Mouse (Mus musculus) cerebellum, postnatal 25 days (tissue): ENCODE data around the gene Ppp4c.

ENCODE experiments used
- DNase-seq, 2 experiments: peaks; one replicate each; pipeline ENCODE4 v3.0.0; 2021; ENCODE audit warnings: mixed read lengths in 2 of 2

Gene Ppp4c

DNA sequence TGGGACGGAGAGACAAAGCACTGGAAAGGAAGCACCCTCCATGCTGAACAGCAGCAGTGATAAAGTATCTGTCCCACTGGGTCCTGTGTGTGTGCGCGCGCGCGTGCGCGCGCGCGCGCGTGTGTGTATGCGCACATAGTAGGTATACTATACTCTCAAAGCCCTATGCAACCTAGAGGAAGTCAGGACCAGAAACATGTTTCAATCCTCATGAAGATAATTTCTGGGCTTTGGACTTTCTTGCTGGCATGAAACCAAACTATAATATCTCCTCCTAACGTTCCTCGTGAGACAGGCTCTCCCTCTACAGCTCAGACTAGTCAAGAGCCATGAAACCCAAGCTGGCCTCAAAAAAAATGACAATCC lies 8.7 kb upstream of the Ppp4c start:
- DNase-seq: no peak

DNA sequence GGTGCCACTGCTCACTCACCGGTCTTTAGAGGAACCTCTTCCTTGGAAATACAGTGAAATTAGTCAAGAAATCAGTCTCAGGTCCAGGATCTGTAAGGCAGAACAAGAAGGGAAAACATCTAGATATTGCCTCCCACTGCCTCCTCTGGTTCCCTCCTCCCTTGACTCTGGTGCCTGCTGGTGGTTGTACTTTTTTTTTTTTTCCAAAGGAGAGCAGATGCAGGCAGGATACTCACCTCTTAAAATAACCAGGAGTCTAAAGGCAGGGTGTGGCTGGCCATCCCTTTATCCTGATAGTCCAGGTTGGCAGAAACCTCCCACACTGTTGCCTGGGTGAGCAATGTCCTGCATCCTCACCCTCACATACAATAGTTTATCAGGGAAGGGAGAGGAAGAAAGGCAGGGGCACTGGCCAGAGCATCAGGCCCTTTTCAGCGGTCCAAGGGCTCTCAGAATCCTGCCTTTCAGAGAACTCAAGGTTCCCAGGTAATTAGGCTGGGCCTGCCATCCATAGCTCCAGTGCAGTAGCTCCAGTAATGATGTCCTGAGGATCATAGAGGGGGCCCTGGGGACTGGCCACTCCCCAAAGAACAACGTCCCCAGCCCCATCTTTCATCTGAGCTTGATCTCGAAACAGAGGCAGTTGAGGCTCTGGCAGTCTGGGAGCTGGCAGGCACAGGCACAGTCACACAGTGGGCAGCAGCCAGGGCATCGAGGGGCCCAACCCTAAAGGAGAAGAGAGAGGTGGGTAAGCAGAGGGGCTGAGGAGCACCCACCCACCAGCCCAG lies 8.2 kb upstream of the Ppp4c start:
- peak; percentile 50 to 52 for DNase-seq

DNA sequence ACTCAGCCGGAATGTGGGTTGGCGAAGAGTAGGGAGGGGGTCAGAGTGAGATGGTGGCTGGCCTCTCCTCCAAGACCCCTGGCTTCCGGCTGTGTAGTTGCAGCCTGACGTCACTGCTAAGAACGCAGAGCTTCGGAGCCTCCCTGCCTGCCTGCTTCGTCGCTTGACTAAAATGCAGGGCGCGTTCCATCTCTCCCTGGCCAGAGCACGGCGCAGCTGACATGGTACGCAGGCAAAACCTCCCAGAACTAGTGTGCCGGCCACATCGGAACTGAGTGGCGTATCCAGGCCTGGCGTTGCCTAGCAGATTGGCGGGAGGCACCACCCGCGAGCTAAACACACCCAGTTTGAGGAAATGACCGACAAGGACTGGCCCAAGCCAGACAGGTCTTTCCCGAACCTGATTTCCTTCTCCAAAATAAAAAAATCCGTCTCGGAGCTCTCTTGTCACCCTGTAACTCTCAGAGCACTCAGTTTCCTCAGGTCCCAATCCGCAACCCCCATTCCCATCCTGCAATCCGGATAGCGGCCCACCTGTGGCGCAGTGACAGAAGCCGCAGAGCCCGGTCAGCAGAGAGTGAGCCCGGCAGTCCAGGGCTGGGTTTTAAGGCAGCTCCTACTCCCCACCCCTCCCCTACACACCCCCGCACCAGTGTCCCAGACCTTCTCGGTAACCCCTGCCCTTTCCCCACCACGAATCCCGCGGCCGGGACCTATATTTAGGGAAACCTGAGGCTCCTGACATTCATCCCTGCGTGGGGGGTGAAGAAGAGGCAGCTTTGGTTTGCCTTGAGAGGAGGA lies 7.4 kb upstream of the Ppp4c start:
- DNase-seq: peak; percentile 86 to 89

DNA sequence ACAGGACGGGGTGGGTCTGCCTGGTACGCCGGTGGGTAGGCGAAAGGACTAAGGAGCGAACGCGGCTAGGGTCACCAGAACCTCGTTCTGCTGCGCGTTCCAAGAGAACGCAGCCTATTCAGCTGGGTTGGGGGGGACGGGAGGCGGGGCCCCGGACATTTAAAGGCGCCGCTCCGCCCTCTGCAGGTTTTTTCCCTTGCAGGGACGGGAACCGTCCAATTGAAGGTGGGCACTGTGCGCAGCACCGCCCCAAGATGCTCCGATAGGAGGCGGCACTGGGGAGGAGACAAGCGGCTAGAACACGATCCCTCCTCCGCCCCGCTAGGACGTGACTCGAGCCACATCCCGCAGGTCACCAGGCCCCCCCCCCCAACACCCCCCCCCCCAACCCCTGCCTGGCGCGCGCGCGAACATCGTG lies 6.8 kb upstream of the Ppp4c start:
- DNase-seq: peak; percentile 97 to 98

DNA sequence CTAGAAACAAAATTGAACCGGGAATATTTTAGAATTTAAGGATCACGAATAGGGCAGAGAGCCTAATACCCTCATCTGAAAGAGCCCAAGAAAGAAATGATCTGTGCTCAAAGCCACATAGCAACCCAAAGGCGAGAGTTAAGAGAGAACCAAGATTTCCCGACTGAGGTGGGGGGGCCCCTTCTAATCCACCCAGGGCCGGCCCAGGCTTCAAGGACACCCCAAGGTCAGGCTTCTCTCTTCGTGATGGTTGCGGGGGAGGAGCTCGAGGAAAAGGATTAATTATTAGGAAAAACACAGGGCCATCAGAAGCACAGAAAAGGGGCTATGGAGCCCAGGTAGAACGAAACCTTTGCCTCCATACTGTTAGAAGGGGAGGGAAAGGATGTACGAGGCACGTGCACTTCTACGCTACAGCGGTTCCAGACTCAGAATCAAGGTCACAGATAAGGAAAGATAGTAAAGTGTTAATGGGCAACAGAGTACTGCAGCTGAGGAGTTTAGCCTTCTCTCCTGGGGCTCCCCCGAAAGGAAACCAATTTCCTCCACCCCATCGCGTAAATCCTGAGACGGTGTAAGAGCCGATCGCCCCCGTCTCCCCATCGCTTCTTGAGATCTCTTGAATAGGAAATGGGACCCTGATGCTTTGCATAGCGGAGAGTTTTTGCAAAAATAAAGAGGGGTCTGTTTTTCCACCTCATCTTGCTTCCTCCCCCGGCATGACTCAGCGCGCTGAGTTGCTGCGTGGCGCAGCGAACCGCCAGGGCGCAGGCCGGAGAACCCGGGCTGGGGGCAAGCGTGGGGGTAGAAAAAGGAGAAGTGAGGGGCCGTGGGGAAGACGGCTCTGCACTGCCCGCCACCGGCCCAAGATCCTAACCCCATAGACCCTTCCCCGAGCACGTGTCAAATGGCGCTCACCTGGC lies 6.1 kb upstream of the Ppp4c start:
- DNase-seq: peak; percentile 47 to 63

DNA sequence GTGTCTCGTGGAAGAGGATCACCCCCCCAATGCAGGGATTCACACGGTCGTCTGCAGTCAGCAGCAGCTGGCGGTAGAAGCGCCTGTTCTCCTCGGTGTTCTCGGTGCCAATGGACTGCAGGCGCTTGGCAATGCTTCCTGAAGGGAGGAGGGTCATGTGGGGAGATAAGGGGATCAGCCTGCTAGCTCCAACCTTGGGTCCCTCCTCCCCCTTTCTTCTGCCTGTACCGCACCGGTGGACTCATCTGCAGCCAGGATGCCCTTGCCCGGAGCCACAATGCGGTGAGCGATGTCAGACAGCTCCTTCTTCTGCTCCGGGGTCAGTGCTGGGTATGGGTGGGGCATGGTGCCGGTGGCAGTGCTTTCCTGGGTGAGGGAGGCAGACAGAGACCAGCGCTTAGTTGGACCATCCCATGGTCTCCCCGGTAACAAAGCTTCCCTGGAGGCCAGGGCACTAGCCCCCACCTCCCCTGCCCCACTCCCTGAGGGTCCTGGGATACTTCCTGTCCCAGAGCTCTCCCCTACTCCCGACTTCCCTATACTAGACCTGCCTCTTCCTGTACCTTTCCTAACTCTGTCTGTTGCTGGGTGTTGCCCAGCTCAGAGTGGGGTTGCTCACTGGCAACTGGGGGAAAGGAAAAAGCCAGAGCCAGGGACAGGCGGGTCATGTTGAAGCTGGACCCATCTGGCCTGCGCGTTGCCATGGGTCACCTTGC lies 5.3 kb upstream of the Ppp4c start, which contains the start of gene Fam57b:
TSS of gene Fam57b (plus strand) at position 258 of the 716 bp plus-strand sequence.
- peak; percentile 67 to 70 for DNase-seq

DNA sequence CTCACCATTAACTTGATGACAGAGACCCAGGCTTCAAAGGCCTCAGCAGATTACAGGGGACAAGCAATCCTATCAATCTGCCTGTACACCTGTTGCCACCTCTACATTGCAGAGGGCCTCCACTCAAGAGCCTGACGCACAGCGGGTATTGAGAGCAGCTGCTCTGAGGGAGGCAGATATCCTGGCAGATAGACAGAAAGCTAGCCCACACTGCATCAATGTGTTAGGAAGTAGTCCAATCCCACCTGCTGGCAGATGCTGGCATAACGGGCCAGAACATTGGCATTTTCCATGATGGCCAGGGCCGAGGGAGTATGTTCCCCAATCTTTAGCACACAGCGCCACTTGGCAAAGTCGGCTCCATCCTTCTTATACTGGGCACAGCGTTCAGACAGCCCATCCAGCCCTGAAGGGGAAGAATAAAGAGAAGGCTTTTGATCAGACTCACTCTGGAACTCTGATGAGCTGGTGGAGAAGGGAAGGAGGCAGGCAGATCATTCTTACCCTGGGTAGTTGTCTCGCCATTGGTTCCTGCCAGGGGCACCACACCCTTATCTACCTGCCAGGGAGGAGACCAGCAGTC lies 4.1 kb upstream of the Ppp4c start:
- DNase-seq: peak; percentile 64 to 74

DNA sequence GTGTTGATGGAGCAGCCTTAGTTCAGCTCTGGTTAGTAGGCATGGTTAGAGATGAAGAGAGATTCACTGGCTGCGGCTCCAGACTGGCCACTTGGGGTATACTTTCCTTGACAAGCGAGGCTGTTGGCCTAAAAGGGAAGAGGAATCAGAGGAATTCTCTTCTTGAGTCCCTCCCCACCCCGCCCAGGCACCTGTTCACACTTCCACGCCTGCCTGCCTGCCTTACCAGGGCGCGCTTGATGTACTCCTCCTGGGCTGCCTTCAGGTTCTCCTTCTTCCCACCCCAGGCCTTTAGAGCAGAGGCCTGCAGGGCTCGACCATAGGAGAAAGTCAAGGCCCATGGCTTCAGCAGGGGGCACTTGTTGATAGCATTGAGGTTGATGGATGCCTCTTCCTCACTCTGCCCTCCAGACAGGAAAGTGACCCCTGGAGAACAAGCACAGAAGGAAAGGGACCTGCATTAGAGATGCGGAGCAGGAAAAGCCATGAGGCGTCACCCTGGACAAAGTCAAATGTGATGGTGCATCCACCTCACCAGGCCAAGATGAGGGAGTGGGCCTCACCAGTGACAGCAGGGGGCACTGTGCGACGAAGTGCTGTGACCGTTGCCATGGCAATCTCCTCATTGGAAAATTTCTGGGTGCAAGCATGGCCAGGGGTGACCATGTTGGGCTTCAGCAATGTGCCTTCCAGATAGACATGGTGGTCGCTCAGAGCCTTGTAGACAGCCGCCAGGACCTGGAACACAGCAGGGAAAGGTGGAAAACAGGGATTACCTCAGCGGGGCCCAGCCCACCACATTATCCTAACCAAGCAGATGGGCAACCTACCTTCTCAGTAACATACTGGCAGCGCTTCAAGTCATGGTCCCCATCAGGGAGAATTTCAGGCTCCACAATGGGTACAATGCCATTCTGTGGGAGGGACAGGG lies 3.4 kb upstream of the Ppp4c start:
- peak in 1 of 2 experiments; percentile 42 for DNase-seq

DNA sequence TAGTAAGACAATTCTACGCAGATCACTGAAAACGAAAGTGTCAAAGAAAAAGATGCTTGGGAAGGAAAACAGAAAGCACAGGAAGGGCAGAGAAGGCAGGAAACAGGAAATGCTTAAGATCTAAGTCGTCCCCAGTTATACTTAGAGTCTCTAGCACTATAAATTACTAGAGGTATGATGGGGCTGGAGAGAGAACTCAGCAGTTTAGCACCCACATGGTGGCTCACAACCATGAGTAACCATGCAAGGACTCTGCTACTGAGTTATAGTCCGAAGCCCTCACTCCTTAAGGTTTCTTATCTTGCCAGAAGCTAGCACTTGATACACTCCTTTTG lies 1.9 kb upstream of the Ppp4c start:
- no peak for DNase-seq

DNA sequence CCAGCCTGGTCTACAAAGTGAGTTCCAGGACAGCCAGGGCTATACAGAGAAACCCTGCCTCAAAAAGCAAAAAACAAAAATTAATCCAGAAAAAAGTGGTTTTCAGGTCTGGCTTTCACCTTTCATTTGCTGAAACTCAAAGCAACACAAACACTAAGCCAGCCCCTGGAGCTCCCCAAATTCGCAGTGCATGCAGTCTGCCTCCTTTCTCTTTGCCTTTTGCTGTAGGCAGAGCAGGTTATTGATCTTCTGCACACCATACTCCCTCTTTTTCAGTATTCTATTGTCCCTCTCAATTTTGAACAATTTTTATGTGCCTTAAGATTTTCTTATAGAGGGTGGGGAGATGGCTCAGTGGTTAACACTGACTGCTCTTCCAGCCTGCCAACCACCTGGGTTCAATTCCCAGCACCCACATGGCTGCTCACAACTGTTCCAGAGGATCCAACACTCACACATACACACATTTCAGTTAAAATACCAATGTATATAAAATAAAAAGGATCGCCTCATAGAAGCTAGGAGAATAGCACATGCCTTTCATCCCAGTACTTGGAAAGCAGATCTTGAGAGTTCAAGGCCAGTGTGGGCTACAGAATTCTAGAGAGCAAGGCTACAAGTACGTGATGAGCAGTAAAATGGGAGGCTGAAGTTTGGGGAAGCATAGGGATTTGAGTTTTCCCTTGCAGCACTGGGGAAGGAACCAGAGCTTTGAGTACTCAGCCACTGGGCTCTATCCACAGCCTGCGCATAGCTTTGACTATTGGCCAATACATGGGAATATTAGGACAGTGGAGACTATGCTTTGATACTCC lies 1.4 kb upstream of the Ppp4c start:
- DNase-seq: no peak

DNA sequence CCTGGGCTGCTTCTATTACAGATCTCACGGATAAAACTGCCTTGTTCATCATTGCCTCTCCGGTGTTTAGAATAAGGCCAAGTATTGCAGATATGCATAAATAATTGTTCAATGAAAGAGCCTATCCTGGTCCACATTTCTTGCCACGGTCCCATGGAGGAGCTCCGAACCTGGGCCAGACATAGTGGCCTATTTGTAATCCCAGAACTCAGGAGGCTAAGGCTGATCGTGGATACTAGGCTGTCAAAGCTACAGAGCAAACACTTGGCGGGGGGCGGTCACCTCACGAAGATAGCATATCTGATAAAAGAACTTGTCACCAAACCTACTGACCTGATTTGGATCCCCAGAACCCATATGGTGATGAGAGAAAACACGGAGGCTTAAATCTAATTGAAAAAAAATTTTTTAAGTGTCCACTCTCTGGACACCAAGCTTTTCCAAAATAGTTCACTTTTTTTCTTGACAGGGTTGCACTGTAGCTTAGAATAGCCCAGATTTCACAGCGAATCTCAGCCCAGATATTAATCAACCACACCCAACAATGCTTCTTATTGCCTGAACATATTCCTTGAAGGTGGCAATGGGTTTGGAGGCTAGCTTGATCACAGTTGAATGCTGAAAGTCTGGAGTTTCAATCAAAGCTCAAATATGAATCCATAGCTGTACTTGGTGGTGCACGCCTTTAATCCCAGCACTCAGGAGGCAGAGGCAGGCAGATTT lies 586 bp upstream of the Ppp4c start:
- no peak for DNase-seq

DNA sequence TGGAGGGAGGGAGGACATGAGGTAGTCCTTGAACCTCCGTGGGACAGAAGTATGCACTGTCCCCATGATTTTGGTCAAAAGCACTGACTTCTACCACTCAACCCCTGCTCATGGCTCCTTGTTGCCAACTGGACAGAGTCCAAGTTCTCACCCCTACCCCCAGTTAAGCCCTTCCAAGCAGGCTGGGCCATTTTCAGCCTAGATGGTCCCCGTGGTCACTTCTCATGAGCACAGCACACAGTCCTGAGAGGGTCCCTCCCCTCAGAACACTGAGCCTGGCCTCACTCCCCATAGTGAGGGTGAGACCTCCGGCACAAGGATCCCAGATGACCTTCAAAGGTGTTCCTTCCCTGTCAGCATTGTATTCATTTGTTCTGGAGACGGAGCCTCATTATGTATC lies 3.2 kb downstream of the Ppp4c start:
- no peak for DNase-seq

DNA sequence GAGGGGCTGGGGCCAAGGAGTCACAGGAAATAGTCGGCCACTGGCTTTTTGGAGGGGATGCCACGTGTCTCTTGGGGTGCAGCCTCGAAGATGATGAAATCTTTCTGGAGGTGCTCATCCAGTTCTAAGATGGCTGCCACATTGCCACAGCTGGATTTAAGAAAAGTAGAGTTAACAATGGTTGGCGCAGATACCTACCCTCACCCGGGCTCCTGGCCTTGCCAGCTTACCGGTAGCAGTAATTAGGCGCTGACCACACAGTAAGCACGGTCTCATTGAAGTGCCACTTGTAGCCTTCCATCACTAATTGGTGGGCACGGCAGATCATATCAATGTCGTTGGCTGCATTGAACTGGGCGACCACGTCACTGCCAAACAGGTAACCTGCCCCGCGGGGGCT lies 6.2 kb downstream of the Ppp4c start:
- no peak for DNase-seq

DNA sequence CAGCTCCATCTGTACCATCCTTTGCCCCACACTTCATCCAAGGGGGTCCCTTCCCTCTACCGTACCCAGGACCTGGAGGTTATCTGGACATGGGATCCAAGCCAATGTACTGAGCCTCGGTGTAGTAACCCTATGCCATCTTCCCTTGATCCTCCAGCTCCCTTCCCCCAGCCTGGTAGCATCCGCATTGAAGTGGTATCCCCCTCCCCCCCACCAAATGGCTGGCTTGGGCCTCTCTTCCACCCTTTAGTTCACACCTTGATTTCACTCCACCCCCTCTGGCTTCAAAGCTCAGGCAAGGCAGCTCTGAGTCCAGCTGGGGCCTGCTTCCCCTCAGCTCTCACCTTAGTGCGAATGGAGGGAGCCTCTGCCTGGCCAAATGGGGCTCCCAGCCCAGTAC lies 7.2 kb downstream of the Ppp4c start:
- no peak for DNase-seq

DNA sequence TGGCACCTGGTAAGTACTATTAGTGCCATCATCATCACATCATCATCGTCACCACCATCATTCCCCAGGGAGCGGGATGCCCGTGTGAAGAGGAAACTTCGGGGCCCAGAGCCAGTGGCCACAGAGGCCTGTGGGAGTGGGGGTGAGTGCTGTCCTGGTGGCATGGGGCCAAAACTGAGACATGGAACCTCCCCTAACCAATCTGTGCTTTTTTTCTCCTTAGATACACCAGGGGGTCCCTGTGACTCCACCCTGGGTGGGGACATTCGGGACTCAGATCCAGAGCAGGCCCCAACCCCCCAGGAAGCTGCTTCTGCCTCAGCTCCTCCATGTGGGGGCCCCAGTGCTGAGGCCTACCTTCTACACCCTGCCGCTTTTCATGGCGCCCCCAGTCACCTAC lies 7.8 kb downstream of the Ppp4c start:
- no peak for DNase-seq

DNA sequence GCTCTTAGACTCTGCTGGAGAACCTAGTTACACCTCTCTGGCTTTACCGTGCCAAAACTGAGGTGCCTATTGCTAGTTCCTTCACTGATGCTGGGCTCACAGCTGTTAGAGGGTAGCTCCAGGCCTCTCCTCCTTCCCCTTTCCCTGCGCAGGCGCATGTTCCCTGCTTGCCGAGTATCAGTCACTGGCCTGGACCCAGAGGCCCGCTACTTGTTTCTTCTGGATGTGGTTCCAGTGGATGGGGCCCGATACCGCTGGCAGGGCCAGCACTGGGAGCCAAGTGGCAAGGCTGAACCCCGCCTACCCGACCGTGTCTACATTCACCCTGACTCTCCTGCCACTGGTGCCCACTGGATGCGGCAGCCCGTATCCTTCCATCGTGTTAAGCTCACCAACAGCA lies 9.6 kb downstream of the Ppp4c start:
- no peak for DNase-seq

DNA sequence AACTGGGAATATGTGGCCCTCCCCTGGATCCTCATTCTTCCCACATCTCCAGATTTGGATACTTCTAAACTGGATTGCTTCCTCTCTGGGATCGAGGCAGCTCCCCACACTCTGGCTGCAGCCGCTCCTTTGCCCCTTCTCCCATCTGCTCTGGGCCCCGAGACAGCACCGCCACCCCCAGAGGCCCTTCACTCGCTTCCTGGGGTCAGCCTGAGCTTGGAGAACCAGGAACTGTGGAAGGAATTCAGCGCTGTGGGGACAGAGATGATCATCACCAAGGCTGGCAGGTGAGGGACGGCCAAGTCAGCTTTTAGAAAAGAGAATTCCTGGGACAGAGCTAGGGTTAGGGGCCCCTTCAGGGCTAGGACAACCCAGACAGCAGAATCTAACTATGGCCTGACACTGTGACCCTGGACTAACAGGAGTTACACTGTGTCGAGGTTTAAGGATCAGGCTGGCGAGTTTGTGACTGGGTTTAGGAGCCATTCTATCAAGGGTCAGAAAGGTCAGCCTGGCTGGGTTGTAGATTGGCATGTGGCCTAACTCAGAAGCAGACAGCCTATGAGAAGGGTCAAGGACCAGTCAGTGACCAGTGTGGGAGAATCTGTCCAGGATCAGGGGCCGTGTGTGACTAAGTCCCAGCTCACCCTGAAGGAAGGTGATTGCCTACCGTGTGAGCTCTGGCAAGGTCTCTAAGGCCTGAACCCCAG lies 10.5 kb downstream of the Ppp4c start:
- no peak for DNase-seq

DNA sequence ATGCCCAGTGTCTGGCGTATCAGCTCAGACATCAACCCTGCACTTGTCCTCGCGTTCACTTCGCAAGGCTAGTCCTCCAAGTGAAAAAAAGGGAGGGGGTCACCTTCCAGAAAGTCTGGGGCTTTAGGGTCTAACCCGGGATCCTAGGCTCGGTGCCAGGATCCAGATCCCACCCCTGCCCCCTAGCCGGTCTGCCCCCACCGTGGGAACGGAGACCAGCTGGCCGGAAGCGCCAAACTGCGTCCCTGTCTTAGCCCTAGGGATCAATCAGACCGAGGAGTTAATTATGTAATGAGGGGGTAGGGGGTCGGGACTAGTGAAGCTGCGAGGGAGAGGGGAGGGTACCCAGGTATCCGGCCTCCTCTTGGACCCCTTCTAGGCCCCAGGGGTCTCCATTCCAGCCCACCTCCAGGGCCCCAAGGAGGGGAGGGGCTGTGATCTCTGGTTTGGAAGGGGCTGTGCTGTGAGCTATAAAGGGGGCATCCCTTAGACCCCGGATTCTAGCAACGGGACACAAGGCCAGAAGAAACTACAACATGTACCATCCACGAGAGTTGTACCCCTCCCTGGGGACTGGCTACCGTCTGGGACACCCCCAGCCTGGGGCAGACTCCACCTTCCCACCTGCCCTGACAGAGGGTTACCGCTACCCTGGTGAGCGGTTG lies 11.2 kb downstream of the Ppp4c start, which contains the start of gene Tbx6:
TSS of gene Tbx6 (plus strand) at position 513 of the 665 bp plus-strand sequence.
- peak in 1 of 2 experiments; percentile 61 for DNase-seq
